Mouse (Mus musculus) thymus, postnatal 25 days (tissue): ENCODE measurements around the gene Rngtt.
A peak's percentile ranks its signal among the peaks of the same experiment; 100 is the strongest.
"Not testable (repeated sequence)": the region's sequence is repeated elsewhere in the genome, so short reads cannot be mapped to it uniquely, and the experiment has no call there.

Experiments used
- DNase-seq: peaks from one replicate; pipeline ENCODE4 v3.0.0; 2022

Rngtt gene

GRCm38 (mm10) chr4:33309764-33310757 is at the start of gene Rngtt:
Rngtt (plus strand) TSS chr4:33310311.
- peak; percentile 99 for DNase-seq

GRCm38 (mm10) chr4:33260311-33260710 is 49.8 kb upstream of the Rngtt start:
- no peak for DNase-seq

GRCm38 (mm10) chr4:33261311-33261753 is 48.8 kb upstream of the Rngtt start:
- no peak for DNase-seq

GRCm38 (mm10) chr4:33262897-33263296 is 47.2 kb upstream of the Rngtt start:
- DNase-seq: no peak

GRCm38 (mm10) chr4:33264979-33265726 is 45.0 kb upstream of the Rngtt start:
- no peak for DNase-seq

GRCm38 (mm10) chr4:33270386-33271314 is 39.5 kb upstream of the Rngtt start:
- DNase-seq: no peak

- no peak for DNase-seq
Measured at GRCm38 (mm10) chr4:33273437-33273836, 36.7 kb upstream of the Rngtt start.

GRCm38 (mm10) chr4:33281891-33282685 is 28.0 kb upstream of the Rngtt start:
- no peak for DNase-seq

GRCm38 (mm10) chr4:33284083-33284880 is 25.8 kb upstream of the Rngtt start:
- DNase-seq: no peak

- no peak for DNase-seq
Measured at GRCm38 (mm10) chr4:33285448-33285847, 24.7 kb upstream of the Rngtt start.

GRCm38 (mm10) chr4:33289106-33289650 is 20.9 kb upstream of the Rngtt start:
- no peak for DNase-seq

GRCm38 (mm10) chr4:33290002-33290401 is 20.1 kb upstream of the Rngtt start, which contains the start of gene Pnrc1:
Pnrc1 (minus strand) TSS chr4:33290163.
- DNase-seq: no peak

GRCm38 (mm10) chr4:33290878-33291277 is 19.2 kb upstream of the Rngtt start:
- DNase-seq: no peak

GRCm38 (mm10) chr4:33292409-33293370 is 17.4 kb upstream of the Rngtt start:
- DNase-seq: peak; percentile 75

GRCm38 (mm10) chr4:33300891-33301665 is 9.0 kb upstream of the Rngtt start:
- not testable (repeated sequence) for DNase-seq

- no peak for DNase-seq
Measured at GRCm38 (mm10) chr4:33303057-33303456, 7.1 kb upstream of the Rngtt start.

- DNase-seq: peak; percentile 32
Measured at GRCm38 (mm10) chr4:33307146-33307545, 3.0 kb upstream of the Rngtt start.

GRCm38 (mm10) chr4:33310840-33311437 is 828 bp downstream of the Rngtt start:
- no peak for DNase-seq
